Mouse (Mus musculus) neural tube, embryonic 11.5 days (tissue): ENCODE data around the gene Plcxd1. TPM values are rescaled to one million over a fixed set of nuclear protein-coding genes. Genes with fewer than 3 reads are reported as not detected.

Experiments used
- ATAC-seq: fragments of 200-750 bp; cut with Nextera tagmentation; 2 replicates; pipeline ENCODE4 v1.8.0; 2017; ENCODE audit warnings: moderate number of reproducible peaks, mild to moderate bottlenecking, moderate TSS enrichment, moderate library complexity; ENCODE audit not compliant: insufficient read depth, low FRiP score, low TSS enrichment
- DNase-seq: peaks from one replicate; pipeline ENCODE4 v3.0.0-alpha.2; 2015; ENCODE audit warnings: low spot score
- H3K27ac ChIP-seq: fragments of 300-500 bp; sonication (generic); 2 replicates; pipeline ENCODE4 v1.5.1; 2014; ENCODE audit warnings: low read depth, mild to moderate bottlenecking, low read length
- H3K27me3 ChIP-seq: fragments of 300-500 bp; sonication (generic); 2 replicates; pipeline ENCODE4 v1.6.1; 2014; ENCODE audit warnings: mild to moderate bottlenecking, low read length, mixed read lengths; ENCODE audit not compliant: control insufficient read depth, insufficient read depth
- H3K36me3 ChIP-seq: fragments of 300-500 bp; sonication (generic); 2 replicates; pipeline ENCODE4 v1.6.1; 2014; ENCODE audit warnings: mild to moderate bottlenecking, low read length, moderate library complexity, mixed read lengths; ENCODE audit not compliant: control insufficient read depth, insufficient read depth
- H3K4me1 ChIP-seq: fragments of 300-500 bp; sonication (generic); 2 replicates; pipeline ENCODE4 v1.6.1; 2014; ENCODE audit warnings: low read length, mixed read lengths; ENCODE audit not compliant: control insufficient read depth, insufficient read depth
- H3K4me2 ChIP-seq: fragments of 300-500 bp; sonication (generic); 2 replicates; pipeline ENCODE4 v1.6.1; 2014; ENCODE audit warnings: low read depth, mild to moderate bottlenecking, moderate library complexity
- H3K4me3 ChIP-seq: fragments of 300-500 bp; sonication (generic); 2 replicates; pipeline ENCODE4 v1.5.1; 2014; ENCODE audit warnings: low read depth, low read length
- H3K9ac ChIP-seq: fragments of 300-500 bp; sonication (generic); 2 replicates; pipeline ENCODE4 v1.6.1; 2014; ENCODE audit warnings: mild to moderate bottlenecking, low read length
- H3K9me3 ChIP-seq: fragments of 300-500 bp; sonication (generic); 2 replicates; pipeline ENCODE4 v1.6.1; 2016; ENCODE audit warnings: low read length; ENCODE audit not compliant: control insufficient read depth
- WGBS: fragments of 180-500 bp; shearing (Covaris S2); extraction: QIAGEN DNeasy Blood & Tissue Kit; methylation state at CpG from one replicate; pipeline ENCODE4 v1.1.7; 2014; 5-methylcytosine and 5-hydroxymethylcytosine counted together
- polyA plus RNA-seq: library from polyadenylated mRNA; unstranded; fragments of >200 nt; fragmentation: Nextera tagmentation; extraction: Ambion mirVana; gene quantifications from 2 replicates; pipeline ENCODE4 v1.2.1, GENCODE M21; 2014

The Plcxd1 gene
- polyA plus RNA-seq, 1 experiment from 2014 or later: 0.73 TPM

- DNase-seq (peak; percentile 98), ATAC-seq (peak; percentile 99)
- WGBS: 5% methylated on average over 46 of the region's 46 CpGs
- Histone ChIP-seq H3K27me3 (no peaks in the 10 kb centered on the region), H3K9me3 (no peaks in the 10 kb centered on the region), H3K36me3 (no peaks in the 10 kb centered on the region), H3K4me2 (peak within 1 kb of the TSS; percentile 70), H3K9ac (peak within 1 kb of the TSS; percentile 78), H3K4me1 (no peaks in the 10 kb centered on the region; the same call in 1 of the 2 replicates), H3K4me3 (peak within 1 kb of the TSS; percentile 80), H3K27ac (0 out of 2 replicates have a peak within 1 kb of the TSS, but pooled peaks have one; percentile 20)
Observed at GRCm38 (mm10) chr5:110135293-110136086, 35.7 kb downstream of the Plcxd1 start, which contains the start of gene Chfr. Gene Chfr, plus strand, starts transcription at chr5:110135842.

DNA sequence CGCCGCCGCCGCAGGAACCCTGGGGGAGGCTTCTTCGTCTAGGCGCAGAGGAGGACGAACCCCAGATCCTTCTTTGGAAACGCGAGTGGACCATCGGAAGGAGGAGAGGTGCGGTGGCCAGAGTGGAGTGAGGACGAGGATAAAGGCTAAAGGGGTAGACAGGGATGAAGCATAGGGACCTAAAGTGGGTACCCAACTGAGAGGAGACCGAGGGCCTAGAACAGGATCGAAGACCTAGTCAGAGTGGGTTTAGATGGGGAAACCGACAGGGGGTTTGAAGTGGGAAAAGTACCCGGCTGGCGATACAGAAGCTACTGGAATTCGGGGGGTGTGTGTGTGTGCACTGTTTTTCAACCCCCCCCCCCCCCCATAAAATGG is 36.3 kb downstream of the Plcxd1 start:
- H3K9ac ChIP-seq: peak overlapping the region; percentile 78
- peak overlapping the region; percentile 80 for H3K4me3 ChIP-seq
- no peaks in the 10 kb centered on the region; the same call in 1 of the 2 replicates for H3K4me1 ChIP-seq
- no peaks in the 10 kb centered on the region for H3K36me3 ChIP-seq
- DNase-seq: no peak
- no peaks in the 10 kb centered on the region for H3K9me3 ChIP-seq
- 8% methylated on average over 18 of the region's 18 CpGs for WGBS
- H3K27ac ChIP-seq: 0 out of 2 replicates have a peak overlapping the region, but pooled peaks have one; percentile 20
- peak overlapping the region; percentile 70 for H3K4me2 ChIP-seq
- H3K27me3 ChIP-seq: no peaks in the 10 kb centered on the region
- peak; percentile 56; the same call in 1 of the 2 replicates for ATAC-seq

DNA sequence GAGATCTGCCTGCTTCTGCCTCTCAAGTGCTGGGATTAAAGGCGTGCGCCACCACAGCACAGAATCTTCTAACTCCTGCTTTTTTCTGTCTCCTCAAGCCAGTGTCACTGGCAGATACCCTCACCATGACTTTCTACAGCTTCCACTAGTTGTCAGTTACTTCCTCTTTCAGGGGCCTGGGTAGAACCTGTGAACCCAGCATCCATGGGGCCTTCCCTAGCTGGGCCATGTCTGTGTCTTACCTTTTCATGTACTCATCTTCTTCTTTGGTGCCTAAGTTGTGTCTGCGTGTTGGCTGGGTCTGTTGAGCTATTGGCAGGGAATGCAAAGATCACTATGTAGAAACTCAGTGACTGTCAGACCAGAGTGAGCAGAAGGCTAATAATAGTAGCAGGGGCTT is 38.0 kb downstream of the Plcxd1 start:
- H3K9me3 ChIP-seq: no peaks in the 10 kb centered on the region
- no peak for DNase-seq
- H3K27me3 ChIP-seq: no peaks in the 10 kb centered on the region
- H3K9ac ChIP-seq: no peak overlapping the region
- H3K36me3 ChIP-seq: no peaks in the 10 kb centered on the region
- no peak overlapping the region for H3K4me2 ChIP-seq
- no peak for ATAC-seq
- no peaks in the 10 kb centered on the region; the same call in 1 of the 2 replicates for H3K4me1 ChIP-seq
- WGBS: 97% methylated on average over 3 of the region's 3 CpGs
- no peak overlapping the region for H3K27ac ChIP-seq
- H3K4me3 ChIP-seq: no peak overlapping the region

- no peak overlapping the region for H3K4me3 ChIP-seq
- no peaks in the 10 kb centered on the region; the same call in 1 of the 2 replicates for H3K4me1 ChIP-seq
- H3K27ac ChIP-seq: no peak overlapping the region
- no peak overlapping the region for H3K4me2 ChIP-seq
- H3K27me3 ChIP-seq: no peaks in the 10 kb centered on the region
- DNase-seq: no peak
- no peak for ATAC-seq
- WGBS: 95% methylated on average over 3 of the region's 3 CpGs
- peaks cover 4% of the 10 kb centered on the region for H3K36me3 ChIP-seq
- no peak overlapping the region for H3K9ac ChIP-seq
- no peaks in the 10 kb centered on the region for H3K9me3 ChIP-seq
Observed at GRCm38 (mm10) chr5:110139325-110139724, 39.6 kb downstream of the Plcxd1 start.

GRCm38 (mm10) chr5:110140424-110140823 is 40.7 kb downstream of the Plcxd1 start:
- peaks cover 7% of the 10 kb centered on the region for H3K36me3 ChIP-seq
- 94% methylated on average over 7 of the region's 7 CpGs for WGBS

DNA sequence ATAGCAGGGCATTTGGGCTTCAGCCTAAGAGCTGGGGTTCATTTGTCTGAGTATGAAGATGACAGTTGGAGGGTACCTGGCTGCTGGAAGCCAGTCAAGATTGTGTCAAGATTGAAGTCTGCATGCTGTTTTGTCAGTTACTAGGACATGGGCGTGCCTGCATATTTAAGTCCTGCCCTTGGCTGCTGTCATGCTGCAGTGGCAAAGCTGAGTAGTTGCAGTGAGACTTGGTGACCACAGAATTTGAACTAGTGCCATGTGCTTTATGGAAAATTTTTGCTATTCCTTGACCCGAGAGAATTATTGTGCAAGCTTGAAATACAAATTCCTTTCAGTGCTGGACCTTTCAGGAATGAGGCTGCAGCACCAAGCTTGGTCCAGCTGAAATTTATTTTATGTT is 42.5 kb downstream of the Plcxd1 start:
- Histone ChIP-seq H3K4me1 (no peaks in the 10 kb centered on the region), H3K9me3 (no peaks in the 10 kb centered on the region), H3K27ac (no peak overlapping the region), H3K36me3 (peaks cover 8% of the 10 kb centered on the region), H3K9ac (no peak overlapping the region), H3K4me3 (no peak overlapping the region), H3K4me2 (no peak overlapping the region), H3K27me3 (no peaks in the 10 kb centered on the region)
- ATAC-seq (no peak), DNase-seq (no peak)
- WGBS: 94% methylated on average over 2 of the region's 2 CpGs

More at GRCm38 (mm10) chr5:110140424-110140823, 40.7 kb downstream of the Plcxd1 start:
- H3K27me3 ChIP-seq: no peaks in the 10 kb centered on the region
- H3K9me3 ChIP-seq: no peaks in the 10 kb centered on the region
- no peak overlapping the region for H3K4me2 ChIP-seq
- H3K27ac ChIP-seq: no peak overlapping the region
- H3K4me1 ChIP-seq: no peaks in the 10 kb centered on the region; the same call in 1 of the 2 replicates
- H3K9ac ChIP-seq: no peak overlapping the region
- DNase-seq (no peak), ATAC-seq (no peak)
- no peak overlapping the region for H3K4me3 ChIP-seq

- H3K9me3 ChIP-seq: no peaks in the 10 kb centered on the region
- no peaks in the 10 kb centered on the region for H3K4me1 ChIP-seq
- WGBS: 87% methylated on average over 5 of the region's 5 CpGs
- no peak overlapping the region for H3K4me2 ChIP-seq
- peaks cover 9% of the 10 kb centered on the region for H3K36me3 ChIP-seq
- H3K27me3 ChIP-seq: no peaks in the 10 kb centered on the region
- ATAC-seq (no peak), DNase-seq (no peak)
- H3K27ac ChIP-seq: no peak overlapping the region
- no peak overlapping the region for H3K9ac ChIP-seq
- H3K4me3 ChIP-seq: no peak overlapping the region
Observed at GRCm38 (mm10) chr5:110143007-110143406, 43.2 kb downstream of the Plcxd1 start.
